Mouse (Mus musculus) adrenal gland, postnatal 25 days (tissue): ENCODE results near the gene Senp2. TPM values are rescaled to one million over a fixed set of nuclear protein-coding genes. Genes with fewer than 3 reads are reported as not detected.
"Not testable (repeated sequence)": the region's sequence is repeated elsewhere in the genome, so short reads cannot be mapped to it uniquely, and the experiment has no call there.

Experiments used
- DNase-seq: peaks from one replicate; pipeline ENCODE4 v3.0.0; 2021; ENCODE audit warnings: mixed read lengths
- long read RNA-seq: library from polyadenylated mRNA; stranded (forward); transcript quantifications from one replicate; pipeline ENCODE4 v2.0.0, GENCODE M21; 2021
- total RNA-seq: library from RNA; stranded (reverse); gene quantifications from 2 replicates; pipeline ENCODE4 v1.2.3, GENCODE M21; 2021

The Senp2 gene
- total RNA-seq, result 36.0 and 40.1 TPM in 2 replicates
- long read RNA-seq, full-length matches to known transcripts, result 14 of 28 reads
- long read RNA-seq, partial matches to known transcripts, result 8 of 28 reads
- long read RNA-seq, other reads (novel, unspliced or antisense), result 6 of 28 reads

DNA sequence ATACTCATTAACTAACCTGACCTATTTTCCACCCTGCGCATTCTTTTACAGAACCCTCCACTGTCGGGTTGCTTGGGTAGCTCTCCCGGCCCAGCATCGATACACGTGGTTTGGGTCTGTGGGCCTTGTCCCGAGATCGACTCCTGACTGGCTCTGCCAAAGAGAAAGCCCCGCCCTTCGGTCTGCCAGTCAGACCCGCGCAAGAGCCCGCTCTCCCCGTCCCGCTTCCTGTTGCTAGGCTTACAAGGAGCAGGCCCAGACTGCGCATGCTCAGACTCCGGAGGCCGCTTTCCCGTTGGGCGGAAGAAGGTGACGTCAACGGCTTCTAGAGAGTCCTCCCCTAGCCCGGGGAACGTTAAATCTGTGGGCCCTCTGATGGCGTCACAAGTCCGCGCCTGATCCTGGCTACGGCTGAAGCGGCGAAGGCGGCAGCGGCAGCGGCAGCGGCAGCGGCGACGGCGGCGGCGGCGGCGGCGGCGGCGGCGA is at the start of gene Senp2:
Gene Senp2 (plus strand): TSS at position 386 of the 486 bp plus-strand sequence.
- peak; percentile 100 for DNase-seq

DNA sequence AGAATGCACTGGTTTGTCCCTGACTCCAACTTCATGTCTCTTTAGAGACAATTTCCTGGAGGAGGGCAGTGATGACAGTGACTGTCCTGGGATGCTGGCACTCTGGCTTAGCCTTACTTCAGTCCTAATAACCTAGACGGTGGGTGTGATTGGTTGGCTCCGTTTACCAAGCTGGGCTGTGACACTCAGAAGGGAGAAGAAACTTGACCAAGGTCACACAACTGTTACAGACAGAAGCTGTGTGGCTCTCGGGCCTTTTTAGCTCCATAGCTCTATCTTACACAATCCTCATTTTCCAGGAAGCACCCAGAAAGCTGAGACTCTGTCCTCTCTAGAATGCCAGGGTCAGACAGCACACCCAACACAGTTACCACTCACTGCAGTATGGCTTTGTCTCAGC is 43.7 kb upstream of the Senp2 start:
- DNase-seq, result no peak

DNA sequence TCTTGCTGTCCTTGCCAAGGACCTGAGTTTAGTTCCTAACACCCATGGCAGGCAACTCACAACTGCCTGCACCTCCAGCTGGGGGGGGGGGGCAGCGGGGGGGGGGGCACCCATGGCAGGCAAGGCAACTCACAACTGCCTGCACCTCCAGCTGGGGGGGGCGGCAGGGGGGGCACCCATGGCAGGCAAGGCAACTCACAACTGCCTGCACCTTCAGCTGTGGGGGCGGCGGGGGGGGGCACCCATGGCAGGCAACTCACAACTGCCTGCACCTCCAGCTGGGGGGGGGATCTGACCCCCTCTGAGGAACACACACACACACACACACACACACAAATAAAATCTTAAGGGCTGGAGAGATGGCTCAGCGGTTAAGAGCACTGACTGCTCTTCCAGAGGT is 39.4 kb upstream of the Senp2 start:
- no peak for DNase-seq

DNA sequence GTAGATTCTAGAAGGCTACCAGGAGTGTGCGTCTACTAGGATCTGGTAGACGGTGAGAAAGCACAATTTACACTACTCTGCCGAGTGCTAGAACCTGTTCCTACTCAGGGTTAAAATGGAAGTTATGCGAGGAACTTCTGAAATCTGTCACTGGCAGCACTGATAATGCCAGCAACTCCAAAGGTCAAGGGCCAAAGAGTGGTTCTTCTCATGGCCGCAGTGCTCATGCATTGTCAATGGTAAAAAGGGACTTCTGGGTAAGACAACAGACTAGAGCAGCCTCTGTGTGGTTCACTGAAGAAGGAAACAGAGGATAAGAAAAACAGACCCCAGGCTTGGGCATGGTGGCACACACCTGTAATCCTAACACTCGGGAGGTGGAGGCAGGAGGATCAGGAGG is 38.7 kb upstream of the Senp2 start:
- DNase-seq, result no peak

DNA sequence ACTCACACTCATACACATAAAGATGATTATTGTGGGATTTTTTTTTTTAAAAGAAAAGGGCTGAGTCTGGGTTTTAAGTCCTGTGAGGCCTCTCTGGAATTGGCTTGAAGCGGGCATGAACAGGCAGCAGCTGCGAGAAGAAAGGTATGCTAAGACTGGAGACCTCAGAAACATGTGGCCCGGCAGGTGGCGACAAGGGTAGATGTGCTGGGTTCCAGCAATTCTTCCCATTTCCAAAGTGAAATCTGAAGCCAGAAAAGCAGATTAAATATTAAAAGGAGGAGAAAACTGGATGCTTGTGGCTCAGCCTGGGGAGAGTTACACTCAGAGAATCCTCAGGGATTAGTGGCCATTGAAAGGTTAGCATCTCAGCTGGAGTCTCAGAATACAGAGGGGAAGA is 37.8 kb upstream of the Senp2 start:
- no peak for DNase-seq

DNA sequence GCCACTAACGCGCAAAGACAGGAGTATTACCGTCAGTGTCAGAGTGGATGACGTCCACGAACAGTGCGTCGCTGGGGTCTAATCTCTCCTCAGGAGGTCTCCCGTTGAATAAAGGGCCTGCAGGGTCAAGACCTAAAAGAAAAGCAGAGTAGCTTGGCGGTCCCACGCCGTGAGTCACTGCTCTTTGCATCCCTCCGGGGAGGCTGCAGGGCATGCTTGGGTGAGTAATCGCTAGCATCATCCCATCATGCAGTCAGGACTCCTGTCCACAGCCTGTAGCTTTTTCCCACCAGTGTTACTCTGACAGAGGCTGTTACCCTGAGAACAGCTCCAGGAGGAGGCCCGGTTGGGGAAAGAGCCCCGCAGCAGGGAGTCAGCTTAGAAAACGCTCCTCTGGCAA is 33.1 kb upstream of the Senp2 start:
- DNase-seq, result peak; percentile 46

DNA sequence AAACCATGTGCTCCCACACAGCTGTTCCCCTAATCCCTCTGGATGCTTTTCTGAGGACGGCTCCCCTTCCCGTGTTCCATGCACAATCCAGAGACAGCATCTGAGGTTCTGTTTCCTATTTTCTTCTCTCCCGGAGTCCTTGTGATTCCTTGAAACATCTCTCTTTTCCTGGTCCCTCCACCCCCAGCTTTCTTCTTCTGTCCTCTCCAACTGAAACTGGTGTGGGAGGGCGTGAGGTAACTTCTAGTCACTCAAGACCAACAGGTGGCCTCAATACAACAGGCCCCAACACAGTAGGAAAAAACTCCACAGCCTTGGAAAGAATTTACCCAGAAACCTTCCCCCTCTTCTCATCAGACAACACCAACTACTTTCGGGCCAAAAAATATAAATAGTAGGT is 31.9 kb upstream of the Senp2 start:
- DNase-seq, result no peak

DNA sequence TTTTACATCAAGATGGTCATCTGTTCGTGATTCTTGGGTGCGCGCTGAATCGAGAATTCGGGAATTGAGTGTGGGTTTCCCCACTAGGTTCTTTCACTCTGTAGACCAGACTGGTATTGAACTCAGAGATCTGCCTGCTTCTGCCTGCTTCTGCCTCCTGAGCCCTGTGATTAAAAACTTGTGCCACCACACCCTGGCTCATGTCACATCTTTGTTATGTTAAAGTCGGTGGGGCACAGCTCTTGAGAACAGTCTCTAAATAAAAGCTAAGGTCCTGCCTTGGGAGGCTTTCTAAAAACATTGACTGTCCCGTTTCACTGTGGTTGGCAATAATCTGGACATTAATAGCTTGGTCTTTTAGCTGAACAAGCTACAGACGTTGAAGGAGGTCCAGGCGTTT is 26.1 kb upstream of the Senp2 start:
- DNase-seq, result no peak

DNA sequence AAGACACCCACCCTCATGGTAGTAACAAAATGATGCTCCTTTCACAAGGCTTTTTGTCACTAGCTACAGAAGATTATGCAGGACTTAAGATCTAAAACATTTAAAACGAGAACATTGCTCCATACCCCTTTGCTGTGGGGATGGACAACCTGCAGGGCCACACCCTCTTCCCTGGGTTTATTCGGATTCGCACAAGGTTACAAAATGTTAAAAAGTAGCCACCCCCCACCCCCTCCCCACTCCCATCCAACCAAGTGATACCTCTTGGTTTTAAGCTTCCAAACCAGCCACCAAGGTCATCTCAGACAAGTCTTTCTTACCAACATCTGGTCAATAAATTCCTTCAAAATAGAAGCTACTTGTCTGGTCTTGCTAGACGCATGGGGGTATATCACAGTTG is 25.7 kb upstream of the Senp2 start:
- DNase-seq, result no peak

DNA sequence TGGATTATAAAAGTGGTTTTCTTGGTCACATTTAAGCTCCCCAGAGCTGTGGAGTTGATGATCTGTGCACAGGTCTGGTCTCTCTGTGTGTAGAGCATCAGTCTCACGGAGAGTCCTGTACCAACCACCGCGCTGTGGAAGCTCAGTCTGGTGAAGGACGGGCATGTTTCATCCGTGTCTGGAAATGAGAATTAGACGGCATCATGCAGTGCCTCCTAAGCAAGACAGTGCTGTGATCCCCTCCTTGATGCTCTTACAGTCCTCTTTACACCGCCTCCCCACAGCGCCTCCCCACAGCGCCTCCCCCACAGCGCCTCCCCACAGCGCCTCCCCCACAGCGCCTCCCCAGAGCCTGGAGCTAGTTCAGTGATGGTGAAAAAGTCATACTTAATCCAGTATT is 25.2 kb upstream of the Senp2 start:
- no peak for DNase-seq

DNA sequence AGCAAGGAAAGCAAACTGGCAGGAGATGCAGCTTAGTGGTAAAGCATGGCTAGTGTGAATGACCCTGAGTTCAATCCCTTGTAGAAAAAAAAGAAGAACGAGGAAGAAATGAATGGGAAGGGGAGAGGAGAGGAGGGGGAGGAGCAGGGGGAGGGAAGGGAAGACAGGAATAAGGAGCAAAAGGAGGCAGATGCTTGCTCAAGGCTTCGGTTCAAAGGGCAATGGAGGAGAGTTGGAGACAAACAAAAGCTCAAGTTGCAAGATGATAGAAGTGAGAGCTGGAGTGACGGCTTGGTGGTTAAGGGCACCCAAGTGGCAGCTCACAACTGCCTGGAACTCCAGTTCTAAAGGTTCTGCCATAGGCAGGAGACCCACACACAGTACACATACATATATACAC is 23.1 kb upstream of the Senp2 start:
- no peak for DNase-seq

DNA sequence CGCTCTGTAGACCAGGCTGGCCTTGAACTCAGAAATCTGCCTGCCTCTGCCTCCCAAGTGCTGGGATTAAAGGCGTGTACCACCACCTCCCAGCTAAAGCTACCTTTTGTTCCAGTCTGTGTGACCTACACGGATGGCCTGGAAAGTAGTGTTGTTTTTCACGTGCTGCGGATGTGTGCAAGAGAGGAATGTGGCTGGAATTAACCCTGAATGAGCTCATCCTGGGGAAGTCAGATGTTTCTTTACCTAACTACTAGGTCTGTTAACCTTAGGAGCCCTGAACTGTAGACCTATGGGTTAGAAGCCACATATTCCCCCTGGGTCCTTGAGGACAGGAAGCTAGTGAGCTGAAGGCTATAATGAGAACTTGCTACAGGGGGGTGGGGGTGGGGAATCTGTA is 21.3 kb upstream of the Senp2 start:
- no peak for DNase-seq

DNA sequence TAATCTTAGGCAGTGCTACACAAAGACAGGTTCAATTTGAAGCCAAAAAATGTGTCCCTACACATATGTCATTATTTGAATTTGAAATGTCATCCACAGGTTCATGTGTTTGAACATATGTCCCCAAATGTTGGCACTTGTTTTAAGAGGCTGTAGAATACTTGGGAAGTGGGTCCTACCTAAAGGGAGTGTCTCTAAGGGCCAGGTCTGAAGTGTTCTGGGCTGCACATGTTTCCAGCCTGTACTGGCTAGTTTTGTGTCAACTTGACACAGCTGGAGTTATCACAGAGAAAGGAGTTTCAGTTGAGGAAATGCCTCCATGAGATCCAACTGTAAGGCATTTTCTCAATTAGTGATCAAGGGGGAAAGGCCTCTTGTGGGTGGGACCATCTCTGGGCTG is 18.4 kb upstream of the Senp2 start:
- not testable (repeated sequence) for DNase-seq

DNA sequence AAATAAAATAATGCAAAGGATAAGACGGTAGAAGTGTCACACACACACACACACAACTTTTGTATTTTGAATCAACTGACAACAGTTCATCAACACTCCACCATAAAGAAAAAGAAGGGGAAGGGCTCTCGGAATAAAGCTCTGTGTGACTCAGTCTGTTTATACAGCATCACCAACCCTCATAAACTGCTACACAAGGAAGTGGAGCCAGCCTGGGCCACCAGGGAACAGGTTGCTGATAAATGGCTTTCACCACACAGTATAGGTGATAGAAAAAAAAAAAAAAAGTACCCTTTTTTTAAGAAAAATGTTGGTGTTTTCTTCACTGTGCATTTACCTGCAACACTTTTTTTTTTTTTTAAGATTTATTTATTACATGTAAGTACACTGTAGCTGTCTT is 17.5 kb upstream of the Senp2 start:
- no peak for DNase-seq

DNA sequence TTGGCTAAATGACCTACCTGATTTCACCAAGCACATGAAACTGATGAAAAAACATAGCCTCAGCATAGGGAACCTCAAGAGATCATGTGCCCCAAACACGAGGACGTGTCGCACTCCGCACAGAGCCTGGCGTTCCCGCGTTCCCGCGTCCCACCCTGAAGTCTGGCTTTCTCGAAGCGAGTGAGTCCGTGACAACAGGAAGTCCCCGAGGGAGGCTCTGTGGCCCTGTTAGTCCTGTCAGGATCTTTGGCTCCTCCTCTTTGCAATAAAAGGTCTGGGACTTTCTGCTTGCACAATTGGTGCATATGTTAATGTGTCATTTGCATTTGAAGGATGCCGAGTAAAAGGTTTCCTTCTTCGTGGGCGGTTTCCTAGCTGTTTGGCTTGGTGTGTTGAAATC is 14.0 kb upstream of the Senp2 start, which contains the start of gene Liph:
Gene Liph (minus strand): TSS at position 360 of the 400 bp plus-strand sequence.
- peak; percentile 9 for DNase-seq

DNA sequence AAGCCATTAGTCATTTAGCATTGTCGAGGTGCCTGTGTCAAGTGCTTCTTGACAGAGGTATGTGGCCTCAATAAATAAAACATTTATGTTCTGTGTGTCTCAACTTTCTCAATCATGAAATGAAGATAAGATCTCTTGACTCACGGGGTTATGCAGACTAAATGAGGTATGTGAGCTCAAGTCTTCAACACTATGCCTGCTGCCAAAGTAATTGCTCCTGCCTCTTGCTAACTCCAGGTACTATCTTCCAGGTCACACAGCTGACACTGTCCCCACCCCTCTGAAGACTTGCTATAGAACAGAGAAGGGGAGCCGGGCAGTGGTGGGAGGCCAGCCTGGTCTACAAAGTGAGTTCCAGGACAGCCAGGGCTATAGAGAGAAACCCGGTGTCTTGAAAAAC is 12.9 kb upstream of the Senp2 start:
- DNase-seq, result no peak

DNA sequence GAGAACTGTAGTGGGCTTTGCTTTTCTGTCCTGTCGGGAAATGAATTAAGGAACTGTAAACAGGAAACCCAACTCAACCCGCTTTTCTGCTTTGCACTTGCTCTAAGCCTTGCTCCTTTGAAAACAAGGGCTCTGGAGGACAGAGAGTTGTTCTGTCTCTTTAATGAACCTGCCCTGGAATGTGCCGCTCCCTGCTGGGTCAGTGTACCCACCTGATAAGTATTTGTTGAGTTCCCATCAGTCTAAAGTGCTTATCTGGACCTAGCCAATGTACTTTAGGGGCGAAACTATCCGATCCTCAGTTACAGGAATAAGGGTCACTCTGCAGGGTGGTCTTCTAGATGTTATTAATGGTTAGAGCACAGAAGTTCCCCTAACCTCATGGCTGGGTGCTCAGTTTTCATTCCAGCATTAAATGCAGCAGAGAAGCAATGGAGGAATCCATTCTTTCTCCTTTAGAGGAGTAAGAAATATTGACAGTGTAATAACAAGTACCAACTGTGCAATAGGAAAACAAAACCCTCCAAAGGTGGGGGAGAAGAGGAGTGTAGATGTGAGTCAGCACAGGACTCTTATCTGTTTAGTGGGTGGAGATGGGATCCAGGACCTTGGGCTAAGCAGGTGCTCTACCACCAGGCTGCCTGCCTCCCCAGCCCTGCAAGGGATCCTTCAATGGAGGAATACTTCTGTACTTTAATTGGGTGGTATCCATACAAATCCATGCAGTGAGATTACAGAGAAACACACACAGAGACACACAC is 12.2 kb upstream of the Senp2 start:
- DNase-seq, result no peak

DNA sequence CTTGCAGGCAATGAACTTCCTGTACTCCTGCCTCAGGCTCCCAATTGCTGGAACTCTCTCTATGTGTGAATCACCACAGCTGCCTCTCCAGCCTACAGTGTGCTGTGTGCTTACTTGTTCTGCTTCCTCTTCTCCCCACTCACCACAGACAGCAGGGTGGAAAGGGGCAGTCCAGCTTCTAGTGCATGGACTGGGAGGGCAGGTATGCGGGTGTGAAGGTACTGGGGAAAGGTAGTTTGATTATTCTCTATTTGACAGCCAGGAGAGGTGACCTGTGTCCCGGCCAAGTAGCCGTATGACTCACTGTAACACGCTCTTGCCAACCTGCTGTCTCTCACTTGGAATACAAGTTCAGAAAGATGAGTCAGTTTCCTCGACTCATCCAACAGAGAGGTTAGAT is 11.2 kb upstream of the Senp2 start:
- DNase-seq, result peak; percentile 23

DNA sequence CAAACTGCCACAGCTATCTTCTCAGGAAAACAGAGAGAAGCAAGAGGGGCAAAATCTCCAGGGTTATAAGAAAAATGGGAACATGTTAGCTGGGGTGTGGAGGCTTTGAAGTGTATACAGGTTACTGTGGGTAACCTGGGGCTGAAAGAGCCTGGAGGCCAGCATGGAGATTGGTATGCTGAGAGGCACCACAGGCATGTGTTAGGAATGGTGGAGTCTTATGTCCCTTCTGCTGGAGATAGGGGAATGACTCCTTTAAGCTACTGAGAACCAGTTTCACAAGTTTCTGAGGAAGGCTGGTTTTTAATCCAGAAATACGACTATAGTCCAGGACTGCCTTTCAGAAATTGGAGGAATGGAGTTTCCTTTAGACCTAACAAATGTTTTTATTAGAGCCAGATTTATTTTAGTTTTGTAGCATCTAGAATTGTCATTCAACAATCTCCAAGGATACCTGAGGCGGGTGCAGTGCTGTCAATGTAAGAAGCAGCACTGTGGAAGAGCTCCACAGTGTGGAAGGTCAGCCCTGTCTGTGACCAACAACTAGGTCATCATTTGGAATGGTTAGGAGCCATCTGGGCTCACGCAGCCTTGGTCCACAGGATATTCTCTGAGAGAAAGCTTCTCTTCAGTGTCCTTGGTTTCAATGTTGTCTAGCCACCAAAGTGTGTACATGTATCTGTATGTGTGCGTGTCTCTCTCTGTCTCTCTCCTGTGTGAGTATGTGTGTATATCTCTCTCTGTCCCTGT is 9.2 kb upstream of the Senp2 start:
- DNase-seq, result peak; percentile 9

DNA sequence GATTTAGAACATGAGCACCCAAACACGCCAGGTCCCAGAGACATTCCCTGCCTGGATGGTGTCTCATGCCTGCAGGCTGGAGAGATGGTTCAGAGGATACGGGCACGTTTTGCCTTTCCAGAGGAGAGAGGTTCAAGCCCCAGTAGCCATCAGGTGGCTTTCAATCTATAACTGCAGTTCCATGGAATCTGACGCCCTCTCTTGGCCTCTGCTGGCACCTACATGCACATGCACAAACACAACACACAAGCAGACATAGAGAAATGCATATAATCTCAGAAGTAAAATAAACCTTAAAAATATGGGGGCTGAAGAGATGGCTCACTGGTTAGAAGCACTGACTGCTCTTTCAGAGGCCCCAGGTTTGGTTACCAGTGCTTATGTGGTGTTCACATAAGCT is 8.1 kb upstream of the Senp2 start:
- DNase-seq, result no peak

DNA sequence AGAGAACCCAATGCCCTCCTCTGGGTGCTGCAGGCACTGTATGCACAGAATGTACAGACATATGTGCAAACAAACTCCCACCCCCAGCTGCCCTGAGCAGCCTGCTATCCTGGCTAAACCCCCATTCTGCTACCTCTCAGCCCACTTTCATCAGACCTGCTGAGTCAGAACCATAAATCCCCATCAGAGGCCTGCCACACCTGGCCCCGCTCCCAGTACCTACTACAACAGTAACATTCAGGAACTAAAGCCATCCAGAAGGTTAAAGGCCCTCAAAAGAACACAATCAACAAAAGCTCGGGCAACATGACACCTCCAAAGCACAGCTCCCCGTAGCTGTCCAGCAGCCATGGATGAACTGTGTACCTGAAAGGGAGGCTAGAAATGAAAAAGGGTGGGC is 7.7 kb upstream of the Senp2 start:
- no peak for DNase-seq

DNA sequence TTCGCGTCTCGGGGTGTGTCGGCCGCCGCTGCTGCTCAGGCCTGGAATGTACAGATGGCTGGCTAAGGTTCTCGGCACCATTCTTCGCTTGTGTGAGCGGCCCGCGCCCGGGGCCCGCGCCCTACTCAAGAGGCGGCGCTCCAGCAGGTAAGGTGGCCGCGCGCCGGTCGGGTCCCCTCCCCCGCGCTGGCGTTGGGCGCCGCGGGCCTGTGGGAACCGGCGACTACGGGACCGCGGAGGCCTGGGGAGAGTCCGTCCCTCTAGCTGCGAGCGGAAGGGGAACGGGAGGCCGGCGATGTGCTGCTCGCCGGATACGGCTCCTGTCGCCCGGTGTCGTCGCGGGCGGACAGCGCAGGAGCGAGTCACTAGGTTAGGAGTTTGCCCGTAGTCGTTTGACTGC is 312 bp downstream of the Senp2 start:
- no peak for DNase-seq

DNA sequence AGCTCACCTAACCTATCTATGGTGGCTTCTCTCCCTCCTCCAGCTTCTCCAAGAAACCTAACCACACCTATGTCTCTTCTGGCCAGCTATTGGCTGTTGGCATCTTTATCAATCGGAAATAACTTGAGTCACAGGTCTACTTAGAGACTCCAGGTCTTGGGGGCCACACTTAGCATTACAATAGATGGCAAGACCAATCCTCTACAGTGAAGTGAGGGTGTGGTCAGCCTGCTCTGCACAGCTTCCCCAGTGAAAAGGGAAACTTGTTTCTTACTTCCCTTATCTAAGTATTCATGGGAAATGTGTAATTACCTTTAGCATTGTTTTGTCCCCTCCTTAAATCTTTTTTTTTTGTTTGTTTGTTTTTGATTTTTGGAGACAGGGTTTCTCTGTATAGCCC is 6.3 kb downstream of the Senp2 start:
- DNase-seq, result no peak

DNA sequence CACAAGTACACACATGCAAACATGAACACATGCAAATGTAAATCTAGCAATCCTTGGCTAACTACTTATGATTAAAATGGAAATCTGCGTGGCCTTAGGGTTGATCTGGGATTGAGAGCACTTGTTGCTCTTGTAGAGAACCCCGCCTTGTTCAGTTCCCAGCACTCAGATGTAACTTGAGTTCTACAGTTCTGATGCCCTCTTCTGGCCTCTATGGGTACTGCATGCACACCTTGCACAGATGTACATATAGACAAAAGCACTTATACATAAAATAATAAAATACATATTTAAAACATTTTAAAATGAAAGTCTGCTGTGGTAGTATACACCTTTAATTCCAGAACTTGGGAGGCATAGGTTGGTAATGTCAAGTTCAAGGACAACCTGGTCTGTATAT is 12.8 kb downstream of the Senp2 start:
- DNase-seq, result no peak
